Mouse (Mus musculus) brain, adult 2 months (tissue): ENCODE measurements around the gene Ubb.

ENCODE experiments used
- DNase-seq: peaks from one replicate; pipeline ENCODE4 v3.0.0; 2011; ENCODE audit warnings: low read depth, low spot score

The Ubb gene

GRCm38 (mm10) chr11:62551226-62552119 is 502 bp downstream of the Ubb start:
- peak; percentile 95 for DNase-seq

- DNase-seq: no peak
These were observed 2.2 kb downstream of the Ubb start for GRCm38 (mm10) chr11:62553186-62553585.

GRCm38 (mm10) chr11:62553633-62554032 is 2.7 kb downstream of the Ubb start:
- DNase-seq: no peak

- no peak for DNase-seq
These were observed 3.3 kb downstream of the Ubb start for GRCm38 (mm10) chr11:62554163-62554855.

- no peak for DNase-seq
These were observed 4.1 kb downstream of the Ubb start for GRCm38 (mm10) chr11:62554934-62555517.

- no peak for DNase-seq
These were observed 5.0 kb downstream of the Ubb start for GRCm38 (mm10) chr11:62555896-62556412.

- no peak for DNase-seq
These were observed 6.2 kb downstream of the Ubb start for GRCm38 (mm10) chr11:62557205-62557604.

GRCm38 (mm10) chr11:62558152-62558551 is 7.2 kb downstream of the Ubb start:
- no peak for DNase-seq

- no peak for DNase-seq
These were observed 8.1 kb downstream of the Ubb start for GRCm38 (mm10) chr11:62558961-62559646.

- peak; percentile 16 for DNase-seq
These were observed 9.6 kb downstream of the Ubb start for GRCm38 (mm10) chr11:62560463-62561016.

GRCm38 (mm10) chr11:62563590-62563989 is 12.6 kb downstream of the Ubb start:
- no peak for DNase-seq

GRCm38 (mm10) chr11:62565747-62566146 is 14.8 kb downstream of the Ubb start:
- DNase-seq: no peak

- DNase-seq: no peak
These were observed 15.2 kb downstream of the Ubb start for GRCm38 (mm10) chr11:62566211-62566610.

- no peak for DNase-seq
These were observed 17.3 kb downstream of the Ubb start for GRCm38 (mm10) chr11:62568300-62568699.

GRCm38 (mm10) chr11:62573959-62574702 is 23.2 kb downstream of the Ubb start, which contains the start of gene Trpv2:
Trpv2 (plus strand) TSS chr11:62574486.
- no peak for DNase-seq

GRCm38 (mm10) chr11:62574703-62575085 is 23.7 kb downstream of the Ubb start:
- DNase-seq: no peak

GRCm38 (mm10) chr11:62575297-62575658 is 24.3 kb downstream of the Ubb start:
- DNase-seq: peak; percentile 92

GRCm38 (mm10) chr11:62575659-62576438 is 24.9 kb downstream of the Ubb start:
- DNase-seq: peak; percentile 91

- DNase-seq: peak; percentile 66
These were observed 25.7 kb downstream of the Ubb start for GRCm38 (mm10) chr11:62576530-62577152.
